Mouse (Mus musculus) hindbrain, embryonic 15.5 days (tissue): Measurements from ENCODE around the gene Acad11. TPM values are rescaled to one million over a fixed set of nuclear protein-coding genes. Genes with fewer than 3 reads are reported as not detected.

Experiments used
- ATAC-seq: fragments of 200-750 bp; cut with Nextera tagmentation; 2 replicates; pipeline ENCODE4 v1.8.0; 2017; ENCODE audit warnings: low read depth, moderate number of reproducible peaks, moderate TSS enrichment; ENCODE audit not compliant: low FRiP score
- H3K27ac ChIP-seq: fragments of 300-500 bp; sonication (generic); replicated peaks from 2 replicates; pipeline ENCODE4 v1.5.1; 2015; ENCODE audit warnings: mild to moderate bottlenecking, inconsistent platforms
- H3K27me3 ChIP-seq: fragments of 300-500 bp; sonication (generic); 2 replicates; pipeline ENCODE4 v1.6.1; 2015; ENCODE audit warnings: control low read depth, inconsistent platforms
- H3K36me3 ChIP-seq: fragments of 300-500 bp; sonication (generic); 2 replicates; pipeline ENCODE4 v1.6.1; 2015; ENCODE audit warnings: control low read depth, inconsistent platforms
- H3K4me1 ChIP-seq: fragments of 300-500 bp; sonication (generic); replicated peaks from 2 replicates; pipeline ENCODE4 v1.6.1; 2015; ENCODE audit warnings: control low read depth, inconsistent platforms
- H3K4me2 ChIP-seq: fragments of 300-500 bp; sonication (generic); 2 replicates; pipeline ENCODE4 v1.6.1; 2015; ENCODE audit warnings: moderate library complexity, mild to moderate bottlenecking, inconsistent platforms
- H3K4me3 ChIP-seq: fragments of 300-500 bp; sonication (generic); 2 replicates; pipeline ENCODE4 v1.5.1; 2015; ENCODE audit warnings: mild to moderate bottlenecking, inconsistent platforms
- H3K9ac ChIP-seq: fragments of 300-500 bp; sonication (generic); 2 replicates; pipeline ENCODE4 v1.6.1; 2015; ENCODE audit warnings: inconsistent platforms
- H3K9me3 ChIP-seq: fragments of 300-500 bp; sonication (generic); 2 replicates; pipeline ENCODE4 v1.6.1; 2016; ENCODE audit warnings: control low read depth, inconsistent platforms
- WGBS: fragments of 180-500 bp; shearing (Covaris S2); methylation state at CpG from one replicate; pipeline ENCODE4 v1.1.7; 2015; 5-methylcytosine and 5-hydroxymethylcytosine counted together
- polyA plus RNA-seq: library from polyadenylated mRNA; unstranded; fragments of >200 nt; fragmentation: Nextera tagmentation; extraction: Ambion mirVana; gene quantifications from 2 replicates; pipeline ENCODE4 v1.2.1, GENCODE M21; 2015

Acad11 gene
- polyA plus RNA-seq, 1 experiment from 2014 or later: 8.1 TPM

DNA sequence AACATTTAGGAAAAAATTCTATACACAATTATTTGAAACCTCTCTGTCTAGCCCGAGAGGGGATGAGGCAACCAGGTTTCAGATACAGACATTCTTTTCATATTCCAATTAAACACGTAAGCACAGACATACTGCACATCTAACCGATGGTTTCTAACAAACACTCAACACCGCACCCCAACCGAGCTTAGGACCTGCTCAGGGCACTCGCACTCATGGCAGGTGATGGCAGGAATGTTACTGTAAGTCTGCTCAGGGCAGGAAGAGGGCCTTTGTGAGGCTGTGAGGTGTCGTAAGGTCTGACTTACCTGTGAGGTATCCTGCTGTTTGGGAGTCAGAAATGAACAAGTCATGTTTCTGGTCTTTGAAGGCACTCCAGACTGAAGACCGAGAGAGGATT is 93.3 kb downstream of the Acad11 start:
- Histone ChIP-seq H3K9ac (no peak overlapping the region), H3K4me1 (no peaks in the 10 kb centered on the region), H3K9me3 (no peaks in the 10 kb centered on the region), H3K4me3 (no peak overlapping the region), H3K36me3 (peaks cover 87% of the 10 kb centered on the region), H3K27ac (no peak overlapping the region), H3K27me3 (no peaks in the 10 kb centered on the region), H3K4me2 (no peak overlapping the region)
- 97% methylated on average over 8 of the region's 8 CpGs for WGBS
- no peak for ATAC-seq

DNA sequence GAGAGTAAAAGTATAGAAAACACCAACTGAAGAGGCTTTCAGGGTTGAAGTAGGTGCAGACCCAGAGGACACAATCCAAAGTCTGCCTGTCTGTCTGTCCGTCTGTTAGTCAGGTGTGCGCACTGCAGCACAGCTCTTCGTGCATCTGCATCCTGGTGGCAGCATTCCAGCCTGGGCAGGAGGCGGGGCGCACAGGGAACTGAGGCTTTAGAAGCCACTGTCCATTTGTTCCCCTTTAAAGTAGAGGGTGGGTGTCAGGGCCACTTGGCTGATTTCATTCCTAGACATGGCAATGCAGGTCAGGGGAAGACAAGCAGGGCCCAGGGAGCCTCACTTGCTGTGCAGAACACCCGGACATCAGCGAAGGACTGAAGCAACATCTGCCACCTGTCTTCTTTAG is 94.1 kb downstream of the Acad11 start:
- WGBS: 95% methylated on average over 7 of the region's 7 CpGs
- no peak for ATAC-seq

DNA sequence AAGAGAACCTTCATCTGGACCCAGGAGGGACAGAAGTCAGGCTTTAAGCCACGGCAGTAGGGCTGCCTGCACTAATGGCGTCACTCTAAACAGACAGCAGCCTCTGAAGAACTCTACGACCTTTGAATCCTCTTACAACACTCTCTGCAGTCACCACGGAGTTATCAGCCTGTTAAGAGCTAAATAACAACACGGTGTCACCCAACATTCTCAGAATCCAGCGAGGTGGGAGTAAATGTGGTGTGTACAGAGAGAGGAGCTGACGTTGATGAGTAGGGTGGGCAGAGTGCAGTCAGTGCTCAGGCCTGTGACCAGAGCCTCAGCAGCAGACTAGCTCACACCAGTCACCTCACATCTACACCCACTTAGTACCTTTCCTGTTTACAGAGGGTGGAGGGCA is 97.9 kb downstream of the Acad11 start:
- ATAC-seq: no peak
- H3K9ac ChIP-seq: no peak overlapping the region
- H3K4me2 ChIP-seq: no peak overlapping the region
- no peak overlapping the region for H3K27ac ChIP-seq
- no peak overlapping the region for H3K4me3 ChIP-seq
- WGBS: 93% methylated on average over 7 of the region's 7 CpGs
- peaks cover 89% of the 10 kb centered on the region for H3K36me3 ChIP-seq
- H3K4me1 ChIP-seq: no peaks in the 10 kb centered on the region
- no peaks in the 10 kb centered on the region for H3K9me3 ChIP-seq
- no peaks in the 10 kb centered on the region for H3K27me3 ChIP-seq

More for the DNA sequence above, 94.1 kb downstream of the Acad11 start:
- no peaks in the 10 kb centered on the region for H3K4me1 ChIP-seq
- no peaks in the 10 kb centered on the region for H3K9me3 ChIP-seq
- H3K27ac ChIP-seq: no peak overlapping the region
- H3K36me3 ChIP-seq: peaks cover 86% of the 10 kb centered on the region
- H3K4me2 ChIP-seq: no peak overlapping the region
- H3K27me3 ChIP-seq: no peaks in the 10 kb centered on the region
- H3K4me3 ChIP-seq: no peak overlapping the region
- no peak overlapping the region for H3K9ac ChIP-seq

DNA sequence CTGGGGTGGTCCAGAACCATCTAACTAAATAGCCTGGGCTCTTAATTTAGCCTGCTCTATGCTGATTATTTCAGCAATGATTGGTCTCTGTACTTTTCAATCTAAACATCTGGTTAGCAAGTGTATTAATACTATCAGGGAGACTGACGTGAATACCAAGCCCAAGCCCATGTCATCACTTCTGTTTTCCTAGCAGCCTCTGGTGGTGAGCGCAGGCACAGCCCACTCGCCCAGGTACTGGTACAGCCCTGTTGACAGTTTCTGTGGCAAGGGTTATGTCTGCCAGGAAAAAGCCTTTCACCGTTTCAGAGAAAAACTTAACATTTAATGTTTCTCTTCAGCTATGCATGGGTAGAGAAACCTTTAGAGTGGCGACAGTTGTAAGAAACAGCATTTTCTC is 101.0 kb downstream of the Acad11 start:
- Histone ChIP-seq H3K4me1 (no peaks in the 10 kb centered on the region), H3K36me3 (peaks cover 82% of the 10 kb centered on the region), H3K27ac (no peak overlapping the region), H3K4me3 (no peak overlapping the region), H3K9me3 (no peaks in the 10 kb centered on the region), H3K9ac (no peak overlapping the region), H3K27me3 (no peaks in the 10 kb centered on the region), H3K4me2 (no peak overlapping the region)
- ATAC-seq: no peak
- WGBS: 87% methylated on average over 5 of the region's 5 CpGs

DNA sequence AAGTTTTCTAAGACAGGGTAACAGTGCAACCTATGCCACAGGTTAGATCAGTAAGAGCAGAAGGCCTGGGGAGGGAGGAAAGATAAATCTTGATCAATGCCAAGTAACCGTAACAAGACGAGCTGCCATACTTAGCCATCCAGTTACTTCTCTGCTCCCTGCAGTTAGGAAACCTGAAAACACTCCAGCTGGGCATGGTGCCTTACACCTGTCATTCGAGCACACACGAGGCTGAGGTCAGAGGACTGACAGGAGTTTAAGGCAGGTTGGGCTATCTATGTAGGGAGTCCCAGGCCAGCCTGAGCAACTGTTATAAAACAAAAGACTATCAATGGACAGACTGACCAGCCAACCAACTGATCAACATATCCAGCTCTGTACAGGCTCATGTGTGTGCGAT is 102.7 kb downstream of the Acad11 start:
- Histone ChIP-seq H3K27ac (no peak overlapping the region), H3K4me1 (no peaks in the 10 kb centered on the region), H3K27me3 (no peaks in the 10 kb centered on the region), H3K4me2 (no peak overlapping the region), H3K9me3 (no peaks in the 10 kb centered on the region), H3K36me3 (peaks cover 77% of the 10 kb centered on the region), H3K9ac (no peak overlapping the region), H3K4me3 (no peak overlapping the region)
- ATAC-seq: no peak
- 91% methylated on average over 5 of the region's 5 CpGs for WGBS

DNA sequence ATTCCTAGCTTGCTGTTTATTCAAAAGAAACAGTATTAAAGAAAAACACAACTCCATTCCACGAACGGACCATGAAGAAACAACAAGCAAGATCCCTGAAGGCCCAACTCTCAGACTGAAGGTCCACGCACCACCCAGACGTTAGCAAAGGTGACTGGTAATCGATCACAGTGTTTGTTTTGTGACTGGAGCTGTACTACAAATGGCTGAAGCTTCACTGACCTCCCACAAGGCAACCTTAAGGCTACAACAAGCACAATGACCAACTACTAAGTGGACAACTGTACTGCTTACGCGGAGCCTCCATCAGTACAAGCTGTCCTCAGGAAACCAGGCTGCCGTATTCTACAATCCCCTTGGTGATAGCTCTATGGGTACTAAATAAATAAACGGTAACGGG is 106.8 kb downstream of the Acad11 start:
- WGBS: 97% methylated on average over 10 of the region's 10 CpGs
- no peaks in the 10 kb centered on the region for H3K9me3 ChIP-seq
- H3K27me3 ChIP-seq: no peaks in the 10 kb centered on the region
- no peak overlapping the region for H3K27ac ChIP-seq
- ATAC-seq: no peak
- no peaks in the 10 kb centered on the region for H3K4me1 ChIP-seq
- H3K4me3 ChIP-seq: no peak overlapping the region
- H3K4me2 ChIP-seq: no peak overlapping the region
- peaks cover 70% of the 10 kb centered on the region for H3K36me3 ChIP-seq
- no peak overlapping the region for H3K9ac ChIP-seq

DNA sequence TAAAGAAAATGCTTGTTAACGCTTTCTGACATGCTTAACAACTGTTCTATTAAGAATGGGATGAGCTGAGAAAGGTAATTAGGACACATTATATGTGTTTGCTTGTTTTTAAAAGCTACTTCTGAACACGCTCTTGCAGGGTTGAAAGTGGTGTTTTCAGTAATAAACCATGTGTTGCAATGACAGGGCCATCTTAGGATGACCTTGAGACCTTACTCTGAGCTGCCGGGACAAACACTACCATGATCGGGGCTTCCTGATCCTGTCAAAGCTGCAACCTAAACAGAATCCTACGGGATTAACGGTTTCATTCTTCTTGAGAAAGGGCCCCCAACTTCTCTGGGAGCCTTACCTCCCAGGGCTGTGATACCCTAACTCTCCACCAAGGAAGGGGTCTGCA is 108.5 kb downstream of the Acad11 start:
- no peak overlapping the region for H3K27ac ChIP-seq
- 94% methylated on average over 6 of the region's 6 CpGs for WGBS
- no peak for ATAC-seq
- no peak overlapping the region for H3K4me3 ChIP-seq
- no peak overlapping the region for H3K4me2 ChIP-seq
- H3K9me3 ChIP-seq: no peaks in the 10 kb centered on the region
- H3K27me3 ChIP-seq: no peaks in the 10 kb centered on the region
- no peak overlapping the region for H3K9ac ChIP-seq
- H3K4me1 ChIP-seq: no peaks in the 10 kb centered on the region
- peaks cover 70% of the 10 kb centered on the region for H3K36me3 ChIP-seq

DNA sequence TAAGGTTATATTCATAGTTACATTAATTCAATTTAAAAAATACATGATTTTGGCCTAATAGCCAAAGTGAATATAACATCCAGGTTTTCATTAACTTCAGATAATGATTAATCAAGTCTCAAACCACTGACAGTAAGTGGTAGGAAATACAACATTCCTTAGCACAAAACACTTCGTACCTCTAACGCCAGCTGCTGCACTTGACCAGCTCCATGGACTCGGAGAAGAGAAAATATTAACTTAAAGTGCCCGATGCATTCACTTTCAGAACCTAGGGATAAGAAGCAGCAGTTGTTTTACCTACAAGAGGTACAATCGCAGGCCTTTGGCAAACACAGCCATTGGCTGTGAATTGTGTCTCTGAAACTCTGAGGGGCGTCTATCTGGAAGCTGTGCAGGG is 109.2 kb downstream of the Acad11 start:
- WGBS: 97% methylated on average over 6 of the region's 6 CpGs
- Histone ChIP-seq H3K4me2 (no peak overlapping the region), H3K9me3 (no peaks in the 10 kb centered on the region), H3K27ac (no peak overlapping the region), H3K4me3 (no peak overlapping the region), H3K27me3 (no peaks in the 10 kb centered on the region), H3K9ac (no peak overlapping the region), H3K4me1 (no peaks in the 10 kb centered on the region), H3K36me3 (peaks cover 69% of the 10 kb centered on the region)
- no peak for ATAC-seq

Other genes starting within 250 kb of the Acad11 start
- 3.3 and 4.1 TPM in 2 replicates for gene Nphp3, start 60.8 kb upstream of the Acad11 start, polyA plus RNA-seq
- gene Gm28305, start 22.7 kb upstream of the Acad11 start, polyA plus RNA-seq: not detected in 2 replicates
- 68.9 and 69.5 TPM in 2 replicates for gene Uba5, start 243 bp upstream of the Acad11 start, polyA plus RNA-seq
- gene Ackr4, start 63.6 kb downstream of the Acad11 start, polyA plus RNA-seq: 1.4 and 1.6 TPM in 2 replicates
- 17.7 and 22.6 TPM in 2 replicates for gene Dnajc13, start 199.6 kb downstream of the Acad11 start, polyA plus RNA-seq